Mouse (Mus musculus): Measurements from ENCODE around the gene Grin2d. TPM values are rescaled to one million over a fixed set of nuclear protein-coding genes. Genes with fewer than 3 reads are reported as not detected.

Grin2d gene
- polyA plus RNA-seq, 1 experiment from 2014 or later, result 0.16 TPM

GRCm38 (mm10) chr7:45830427-45831127 lies 47.6 kb downstream of the Grin2d start, which contains the start of gene Grwd1:
Gene Grwd1, minus strand, starts transcription at chr7:45830944.
- under 1% methylated on average over 35 of the region's 35 CpGs for WGBS
- Histone ChIP-seq H3K4me1 (replicated peaks; ENCODE audit: control insufficient read depth, insufficient read depth, low read length) (peaks cover 14% of the 10 kb centered on the region), H3K9ac (ENCODE audit: low read length) (peak within 1 kb of the TSS; percentile 68), H3K27ac (ENCODE audit: low read depth, low read length) (no peak within 1 kb of the TSS), H3K9me3 (ENCODE audit: control insufficient read depth, low read length) (no peaks in the 10 kb centered on the region), H3K4me3 (ENCODE audit: low read depth, low read length) (peak within 1 kb of the TSS; percentile 79), H3K27me3 (ENCODE audit: control insufficient read depth, insufficient read depth, low read length) (peaks cover 42% of the 10 kb centered on the region), H3K36me3 (ENCODE audit: control insufficient read depth, insufficient read depth, low read length) (peaks cover 18% of the 10 kb centered on the region), H3K4me2 (ENCODE audit: low read depth, low read length, severe bottlenecking) (peak within 1 kb of the TSS; percentile 87)
- DNase-seq (ENCODE audit: low spot score), result peak; percentile 92
- peak; percentile 90 for ATAC-seq (replicated peaks; ENCODE audit: low FRiP score)

- DNase-seq (ENCODE audit: low spot score) (no peak), ATAC-seq (replicated peaks; ENCODE audit: low FRiP score) (no peak)
- H3K36me3 ChIP-seq (ENCODE audit: control insufficient read depth, insufficient read depth, low read length), result peaks cover 22% of the 10 kb centered on the region
- no peaks in the 10 kb centered on the region for H3K9me3 ChIP-seq (ENCODE audit: control insufficient read depth, low read length)
- H3K4me3 ChIP-seq (ENCODE audit: low read depth, low read length), result no peak overlapping the region
- H3K4me1 ChIP-seq (replicated peaks; ENCODE audit: control insufficient read depth, insufficient read depth, low read length), result peaks cover 4% of the 10 kb centered on the region; the same call in 1 of the 2 replicates
- no peak overlapping the region for H3K9ac ChIP-seq (ENCODE audit: low read length)
- H3K4me2 ChIP-seq (ENCODE audit: low read depth, low read length, severe bottlenecking), result no peak overlapping the region
- WGBS, result 94% methylated on average over 7 of the region's 7 CpGs
- no peak overlapping the region for H3K27ac ChIP-seq (ENCODE audit: low read depth, low read length)
- peaks cover 4% of the 10 kb centered on the region for H3K27me3 ChIP-seq (ENCODE audit: control insufficient read depth, insufficient read depth, low read length)
Observed at GRCm38 (mm10) chr7:45826631-45827030, 51.5 kb downstream of the Grin2d start.

- Histone ChIP-seq H3K36me3 (ENCODE audit: control insufficient read depth, insufficient read depth, low read length) (peaks cover 22% of the 10 kb centered on the region), H3K27ac (ENCODE audit: low read depth, low read length) (no peak within 1 kb of the TSS), H3K9ac (ENCODE audit: low read length) (no peak within 1 kb of the TSS), H3K9me3 (ENCODE audit: control insufficient read depth, low read length) (no peaks in the 10 kb centered on the region), H3K27me3 (ENCODE audit: control insufficient read depth, insufficient read depth, low read length) (no peaks in the 10 kb centered on the region), H3K4me3 (ENCODE audit: low read depth, low read length) (no peak within 1 kb of the TSS), H3K4me1 (replicated peaks; ENCODE audit: control insufficient read depth, insufficient read depth, low read length) (peaks cover under 1% of the 10 kb centered on the region; the same call in 1 of the 2 replicates), H3K4me2 (ENCODE audit: low read depth, low read length, severe bottlenecking) (no peak within 1 kb of the TSS)
- no peak for DNase-seq (ENCODE audit: low spot score)
- 74% methylated on average over 7 of the region's 7 CpGs for WGBS
- ATAC-seq (replicated peaks; ENCODE audit: low FRiP score), result no peak
Observed at GRCm38 (mm10) chr7:45824598-45824997, 53.6 kb downstream of the Grin2d start, which contains the start of gene Kcnj14. Gene Kcnj14, minus strand, starts transcription at chr7:45824782.

- Histone ChIP-seq H3K9ac (ENCODE audit: low read length) (no peak overlapping the region), H3K4me3 (ENCODE audit: low read depth, low read length) (no peak overlapping the region), H3K4me1 (replicated peaks; ENCODE audit: control insufficient read depth, insufficient read depth, low read length) (no peaks in the 10 kb centered on the region), H3K9me3 (ENCODE audit: control insufficient read depth, low read length) (no peaks in the 10 kb centered on the region), H3K27me3 (ENCODE audit: control insufficient read depth, insufficient read depth, low read length) (no peaks in the 10 kb centered on the region), H3K4me2 (ENCODE audit: low read depth, low read length, severe bottlenecking) (no peak overlapping the region), H3K27ac (ENCODE audit: low read depth, low read length) (no peak overlapping the region), H3K36me3 (ENCODE audit: control insufficient read depth, insufficient read depth, low read length) (peaks cover 6% of the 10 kb centered on the region; the same call in 1 of the 2 replicates)
- ATAC-seq (replicated peaks; ENCODE audit: low FRiP score), result no peak
- no peak for DNase-seq (ENCODE audit: low spot score)
Observed at GRCm38 (mm10) chr7:45820913-45821312, 57.3 kb downstream of the Grin2d start.

GRCm38 (mm10) chr7:45819843-45820242 lies 58.3 kb downstream of the Grin2d start:
- Histone ChIP-seq H3K4me1 (replicated peaks; ENCODE audit: control insufficient read depth, insufficient read depth, low read length) (peaks cover 10% of the 10 kb centered on the region; the same call in 1 of the 2 replicates), H3K4me2 (ENCODE audit: low read depth, low read length, severe bottlenecking) (no peak overlapping the region), H3K27me3 (ENCODE audit: control insufficient read depth, insufficient read depth, low read length) (no peaks in the 10 kb centered on the region), H3K4me3 (ENCODE audit: low read depth, low read length) (no peak overlapping the region), H3K9me3 (ENCODE audit: control insufficient read depth, low read length) (no peaks in the 10 kb centered on the region), H3K9ac (ENCODE audit: low read length) (no peak overlapping the region), H3K27ac (ENCODE audit: low read depth, low read length) (no peak overlapping the region), H3K36me3 (ENCODE audit: control insufficient read depth, insufficient read depth, low read length) (no peaks in the 10 kb centered on the region; the same call in 1 of the 2 replicates)
- WGBS, result 9% methylated on average over 25 of the region's 25 CpGs
- no peak for ATAC-seq (replicated peaks; ENCODE audit: low FRiP score)
- no peak for DNase-seq (ENCODE audit: low spot score)

GRCm38 (mm10) chr7:45815984-45816351 lies 62.2 kb downstream of the Grin2d start:
- Histone ChIP-seq H3K36me3 (ENCODE audit: control insufficient read depth, insufficient read depth, low read length) (peaks cover 11% of the 10 kb centered on the region; the same call in 1 of the 2 replicates), H3K4me3 (ENCODE audit: low read depth, low read length) (no peak overlapping the region), H3K9ac (ENCODE audit: low read length) (no peak overlapping the region), H3K4me1 (replicated peaks; ENCODE audit: control insufficient read depth, insufficient read depth, low read length) (peaks cover 14% of the 10 kb centered on the region), H3K4me2 (ENCODE audit: low read depth, low read length, severe bottlenecking) (no peak overlapping the region), H3K9me3 (ENCODE audit: control insufficient read depth, low read length) (no peaks in the 10 kb centered on the region), H3K27me3 (ENCODE audit: control insufficient read depth, insufficient read depth, low read length) (no peaks in the 10 kb centered on the region), H3K27ac (ENCODE audit: low read depth, low read length) (0 out of 2 replicates have a peak overlapping the region, but pooled peaks have one; percentile 20)
- 31% methylated on average over 2 of the region's 2 CpGs for WGBS
- peak; percentile 52 for DNase-seq (ENCODE audit: low spot score)
- no peak for ATAC-seq (replicated peaks; ENCODE audit: low FRiP score)

GRCm38 (mm10) chr7:45815323-45815983 lies 62.7 kb downstream of the Grin2d start:
- WGBS, result 18% methylated on average over 10 of the region's 10 CpGs
- H3K9ac ChIP-seq (ENCODE audit: low read length), result no peak overlapping the region

GRCm38 (mm10) chr7:45814841-45815240 lies 63.3 kb downstream of the Grin2d start:
- H3K9me3 ChIP-seq (ENCODE audit: control insufficient read depth, low read length), result no peaks in the 10 kb centered on the region
- H3K4me3 ChIP-seq (ENCODE audit: low read depth, low read length), result peak overlapping the region; percentile 29
- WGBS, result 2% methylated on average over 5 of the region's 5 CpGs
- H3K9ac ChIP-seq (ENCODE audit: low read length), result peak overlapping the region; percentile 2; the same call in 1 of the 2 replicates
- H3K4me1 ChIP-seq (replicated peaks; ENCODE audit: control insufficient read depth, insufficient read depth, low read length), result peaks cover 14% of the 10 kb centered on the region
- ATAC-seq (replicated peaks; ENCODE audit: low FRiP score), result no peak
- no peaks in the 10 kb centered on the region for H3K27me3 ChIP-seq (ENCODE audit: control insufficient read depth, insufficient read depth, low read length)
- H3K36me3 ChIP-seq (ENCODE audit: control insufficient read depth, insufficient read depth, low read length), result peaks cover 23% of the 10 kb centered on the region; the same call in 1 of the 2 replicates
- peak overlapping the region; percentile 51; the same call in 1 of the 2 replicates for H3K27ac ChIP-seq (ENCODE audit: low read depth, low read length)
- no peak for DNase-seq (ENCODE audit: low spot score)
- H3K4me2 ChIP-seq (ENCODE audit: low read depth, low read length, severe bottlenecking), result peak overlapping the region; percentile 46

More at GRCm38 (mm10) chr7:45815323-45815983, 62.7 kb downstream of the Grin2d start:
- Histone ChIP-seq H3K27ac (ENCODE audit: low read depth, low read length) (peak overlapping the region; percentile 20; the same call in 1 of the 2 replicates), H3K4me2 (ENCODE audit: low read depth, low read length, severe bottlenecking) (peak overlapping the region; percentile 46; the same call in 1 of the 2 replicates), H3K4me3 (ENCODE audit: low read depth, low read length) (no peak overlapping the region), H3K4me1 (replicated peaks; ENCODE audit: control insufficient read depth, insufficient read depth, low read length) (peaks cover 14% of the 10 kb centered on the region), H3K36me3 (ENCODE audit: control insufficient read depth, insufficient read depth, low read length) (peaks cover 17% of the 10 kb centered on the region; the same call in 1 of the 2 replicates), H3K9me3 (ENCODE audit: control insufficient read depth, low read length) (no peaks in the 10 kb centered on the region), H3K27me3 (ENCODE audit: control insufficient read depth, insufficient read depth, low read length) (no peaks in the 10 kb centered on the region)
- ATAC-seq (replicated peaks; ENCODE audit: low FRiP score) (no peak), DNase-seq (ENCODE audit: low spot score) (peak; percentile 55)

Data from forebrain, embryonic 11.5 days (tissue).